Mouse (Mus musculus): Measurements from ENCODE around the gene Pmf1. TPM values are rescaled to one million over a fixed set of nuclear protein-coding genes. Genes with fewer than 3 reads are reported as not detected.

The Pmf1 gene
- polyA plus RNA-seq, 1 experiment from 2014 or later: 177 TPM

DNA sequence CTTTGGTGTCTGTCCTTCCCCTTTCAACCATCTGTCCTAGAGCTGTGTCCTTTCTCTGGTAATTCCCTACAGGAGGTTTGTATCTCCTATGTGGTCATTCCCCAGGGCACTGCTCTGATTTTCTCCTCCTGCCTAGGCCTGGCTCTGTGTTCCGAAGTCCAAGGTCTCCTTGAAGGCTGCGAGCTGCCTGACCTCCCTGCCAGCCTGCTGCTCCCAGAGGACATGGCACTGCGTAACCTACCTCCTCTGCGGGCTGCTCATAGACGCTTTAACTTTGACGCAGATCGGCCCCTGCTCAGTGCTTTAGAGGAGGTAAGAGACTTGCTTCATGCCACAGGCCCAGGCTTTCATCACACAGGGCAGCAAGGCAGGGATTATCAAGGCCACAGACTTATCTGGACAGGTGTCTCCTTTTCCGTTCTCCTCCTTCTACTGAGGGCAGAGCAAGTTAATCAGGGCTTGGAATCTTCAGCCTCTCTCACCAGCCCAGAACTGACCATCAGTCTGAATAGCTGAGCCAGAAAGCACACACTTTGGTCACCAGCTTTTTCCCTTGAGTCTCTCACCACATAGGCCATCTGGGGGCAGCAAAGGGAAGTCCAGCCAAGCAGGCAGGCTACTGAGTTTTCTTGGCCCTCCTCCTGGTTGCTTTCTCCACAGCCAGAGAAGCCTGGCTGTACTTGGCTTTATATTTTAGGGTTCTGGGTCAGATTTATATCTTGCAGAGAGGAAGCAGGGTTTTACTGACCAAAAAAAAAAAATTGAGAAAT lies 55.5 kb downstream of the Pmf1 start:
- Histone ChIP-seq H3K4me1 (no peaks in the 10 kb centered on the region), H3K27me3 (ENCODE audit: poor library complexity, severe bottlenecking) (no peaks in the 10 kb centered on the region), H3K36me3 (replicated peaks) (peaks cover 100% of the 10 kb centered on the region), H3K27ac (no peak overlapping the region), H3K4me3 (no peak overlapping the region), H3K9me3 (no peaks in the 10 kb centered on the region)
- 93% methylated on average over 8 of the region's 8 CpGs for WGBS
- no peak for DNase-seq (ENCODE audit: extremely low spot score, low spot score)

DNA sequence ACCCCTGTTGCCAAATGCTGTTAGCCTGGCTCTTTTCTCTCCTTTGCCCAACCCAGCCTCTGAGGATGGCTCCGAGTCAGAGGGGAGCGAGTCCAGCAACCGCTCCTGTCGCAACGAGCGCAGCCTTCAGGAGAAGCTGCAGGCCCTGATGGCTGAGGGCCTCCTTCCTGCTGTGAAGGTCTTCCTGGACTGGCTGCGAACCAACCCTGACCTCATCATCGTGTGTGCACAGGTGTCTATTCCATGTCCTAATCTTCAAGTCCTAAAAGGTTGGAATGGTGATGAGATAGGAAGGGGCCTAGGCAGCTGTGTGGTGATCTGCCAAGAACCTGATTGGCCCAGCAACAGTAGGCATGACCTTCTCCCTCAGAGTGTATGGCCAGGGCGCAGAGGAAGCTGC lies 57.2 kb downstream of the Pmf1 start:
- no peak for DNase-seq (ENCODE audit: extremely low spot score, low spot score)
- Histone ChIP-seq H3K36me3 (replicated peaks) (peaks cover 100% of the 10 kb centered on the region), H3K4me1 (no peaks in the 10 kb centered on the region), H3K4me3 (no peak overlapping the region), H3K27ac (no peak overlapping the region), H3K27me3 (ENCODE audit: poor library complexity, severe bottlenecking) (no peaks in the 10 kb centered on the region), H3K9me3 (no peaks in the 10 kb centered on the region)
- WGBS: 94% methylated on average over 9 of the region's 9 CpGs

DNA sequence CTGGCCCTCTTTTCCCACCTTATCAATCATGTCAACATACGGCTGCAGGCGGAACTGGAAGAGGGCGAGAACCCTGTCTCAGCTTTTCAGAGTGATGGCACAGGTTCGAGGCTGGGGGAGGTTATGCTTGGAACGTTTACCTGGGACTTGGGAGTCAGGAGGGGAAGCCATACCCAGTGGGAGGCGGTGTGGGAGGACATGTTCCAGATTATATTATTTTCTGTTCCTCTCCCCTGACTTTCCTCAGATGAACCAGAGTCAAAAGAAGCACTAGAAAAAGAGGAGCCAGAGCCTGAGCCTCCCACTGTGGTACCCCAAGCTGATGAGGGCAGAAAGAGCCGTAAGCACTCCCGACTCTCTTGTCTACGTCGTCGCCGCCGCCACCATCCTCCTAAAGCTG lies 59.4 kb downstream of the Pmf1 start:
- DNase-seq (ENCODE audit: extremely low spot score, low spot score): no peak
- Histone ChIP-seq H3K27ac (no peak overlapping the region), H3K36me3 (replicated peaks) (peaks cover 100% of the 10 kb centered on the region), H3K9me3 (no peaks in the 10 kb centered on the region), H3K4me3 (no peak overlapping the region), H3K27me3 (ENCODE audit: poor library complexity, severe bottlenecking) (no peaks in the 10 kb centered on the region), H3K4me1 (no peaks in the 10 kb centered on the region)
- 95% methylated on average over 13 of the region's 13 CpGs for WGBS

Small RNAs within 50 kb of the gene (microRNA-seq; reads per million reads assigned to microRNA genes)
- not detected for gene Mir7011

Other genes with a start within 250 kb of the Pmf1 start
- 0.37 and 0.38 TPM in 2 replicates for gene Rhbg, start 155.6 kb downstream of the Pmf1 start, polyA plus RNA-seq (2016; fragmentation: Nextera tagmentation; extraction: Ambion mirVana)
- gene Gm38392, start 123.1 kb downstream of the Pmf1 start, polyA plus RNA-seq (2016; fragmentation: Nextera tagmentation; extraction: Ambion mirVana): 0.14 TPM in 1 of 2 replicates, not detected in the other
- gene Tsacc, start 113.3 kb downstream of the Pmf1 start, polyA plus RNA-seq (2016; fragmentation: Nextera tagmentation; extraction: Ambion mirVana): 14.3 TPM in 2 replicates
- gene Cct3, start 113.2 kb downstream of the Pmf1 start, polyA plus RNA-seq (2016; fragmentation: Nextera tagmentation; extraction: Ambion mirVana): 874 and 908 TPM in 2 replicates
- 114 and 124 TPM in 2 replicates for gene Glmp, start 85.3 kb downstream of the Pmf1 start, polyA plus RNA-seq (2016; fragmentation: Nextera tagmentation; extraction: Ambion mirVana)
- gene Tmem79, start 74.2 kb downstream of the Pmf1 start, polyA plus RNA-seq (2016; fragmentation: Nextera tagmentation; extraction: Ambion mirVana): 2.7 and 3.3 TPM in 2 replicates
- gene Smg5, start 74.1 kb downstream of the Pmf1 start, polyA plus RNA-seq (2016; fragmentation: Nextera tagmentation; extraction: Ambion mirVana): 81.7 and 85.6 TPM in 2 replicates
- gene Paqr6, start 45.7 kb downstream of the Pmf1 start, polyA plus RNA-seq (2016; fragmentation: Nextera tagmentation; extraction: Ambion mirVana): 1.1 and 1.2 TPM in 2 replicates
- 0.10 and 0.24 TPM in 2 replicates for gene Bglap3, start 37.6 kb downstream of the Pmf1 start, polyA plus RNA-seq (2016; fragmentation: Nextera tagmentation; extraction: Ambion mirVana)
- not detected in 2 replicates for gene Bglap2, start 31.6 kb downstream of the Pmf1 start, polyA plus RNA-seq (2016; fragmentation: Nextera tagmentation; extraction: Ambion mirVana)
- 0.84 TPM in 1 of 2 replicates, not detected in the other for gene Bglap, start 25.9 kb downstream of the Pmf1 start, polyA plus RNA-seq (2016; fragmentation: Nextera tagmentation; extraction: Ambion mirVana)
- gene Slc25a44, start 14.8 kb upstream of the Pmf1 start, polyA plus RNA-seq (2016; fragmentation: Nextera tagmentation; extraction: Ambion mirVana): 17.9 and 20.0 TPM in 2 replicates
- 5.9 and 6.7 TPM in 2 replicates for gene Sema4a, start 50.9 kb upstream of the Pmf1 start, polyA plus RNA-seq (2016; fragmentation: Nextera tagmentation; extraction: Ambion mirVana)
- 11.6 and 11.8 TPM in 2 replicates for gene Lmna, start 99.6 kb upstream of the Pmf1 start, polyA plus RNA-seq (2016; fragmentation: Nextera tagmentation; extraction: Ambion mirVana)
- 27.4 and 28.6 TPM in 2 replicates for gene Mex3a, start 122.1 kb upstream of the Pmf1 start, polyA plus RNA-seq (2016; fragmentation: Nextera tagmentation; extraction: Ambion mirVana)
- 2.8 and 4.0 TPM in 2 replicates for gene Rab25, start 138.0 kb upstream of the Pmf1 start, polyA plus RNA-seq (2016; fragmentation: Nextera tagmentation; extraction: Ambion mirVana)
- 172 and 174 TPM in 2 replicates for gene Lamtor2, start 142.7 kb upstream of the Pmf1 start, polyA plus RNA-seq (2016; fragmentation: Nextera tagmentation; extraction: Ambion mirVana)
- gene Ubqln4, start 143.4 kb upstream of the Pmf1 start, polyA plus RNA-seq (2016; fragmentation: Nextera tagmentation; extraction: Ambion mirVana): 73.4 and 77.4 TPM in 2 replicates
- 174 and 188 TPM in 2 replicates for gene Ssr2, start 165.5 kb upstream of the Pmf1 start, polyA plus RNA-seq (2016; fragmentation: Nextera tagmentation; extraction: Ambion mirVana)
- gene Arhgef2, start 195.6 kb upstream of the Pmf1 start, polyA plus RNA-seq (2016; fragmentation: Nextera tagmentation; extraction: Ambion mirVana): 79.3 and 92.6 TPM in 2 replicates
- not detected in 2 replicates for gene Rxfp4, start 242.8 kb upstream of the Pmf1 start, polyA plus RNA-seq (2016; fragmentation: Nextera tagmentation; extraction: Ambion mirVana)

Data from forebrain, embryonic 10.5 days (tissue).